Mouse (Mus musculus) lung, postnatal 14 days (tissue): ENCODE data around the gene Atxn2.

Experiments used
- DNase-seq: peaks from one replicate; pipeline ENCODE4 v3.0.0; 2021

Gene Atxn2

DNA sequence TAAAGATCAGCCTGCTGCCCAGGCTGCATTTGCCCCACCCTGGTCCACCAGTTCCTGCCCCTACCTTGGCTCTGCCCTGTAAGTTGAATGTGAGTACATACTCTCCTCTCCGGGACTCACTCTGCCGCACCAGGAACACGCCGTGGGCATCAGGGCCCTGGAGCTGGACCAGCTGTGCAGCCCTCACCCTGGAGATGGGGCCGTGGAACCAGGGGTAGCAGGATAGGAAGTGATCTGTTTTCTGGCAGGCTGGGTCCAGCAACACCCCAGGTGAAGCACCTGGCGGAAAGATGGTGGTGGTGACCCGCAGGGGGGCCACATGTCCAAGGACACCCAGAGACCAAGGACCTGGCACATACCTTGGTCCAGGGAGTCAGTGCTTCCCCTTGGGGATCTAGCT is 107.3 kb downstream of the Atxn2 start:
- no peak for DNase-seq

DNA sequence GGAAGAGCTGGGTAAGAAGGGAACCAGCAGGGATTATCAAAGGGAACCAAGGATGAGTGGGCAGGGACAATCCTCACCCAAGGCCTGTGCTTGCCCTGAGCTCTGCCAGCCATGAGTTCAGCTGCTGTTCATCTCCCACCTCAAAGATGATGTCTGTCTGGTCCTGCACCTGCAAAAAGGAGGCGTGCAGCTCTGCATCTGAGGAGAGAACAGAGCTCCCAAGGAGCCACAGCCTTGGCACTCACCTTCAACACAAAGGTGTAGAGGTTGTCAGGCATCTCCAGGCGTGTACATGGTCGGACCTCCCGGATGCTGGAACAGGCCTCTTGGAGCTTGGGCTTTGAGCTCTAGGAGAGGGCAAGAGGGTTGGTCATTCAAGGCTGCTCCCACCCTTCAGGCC is 107.7 kb downstream of the Atxn2 start:
- DNase-seq, result no peak

DNA sequence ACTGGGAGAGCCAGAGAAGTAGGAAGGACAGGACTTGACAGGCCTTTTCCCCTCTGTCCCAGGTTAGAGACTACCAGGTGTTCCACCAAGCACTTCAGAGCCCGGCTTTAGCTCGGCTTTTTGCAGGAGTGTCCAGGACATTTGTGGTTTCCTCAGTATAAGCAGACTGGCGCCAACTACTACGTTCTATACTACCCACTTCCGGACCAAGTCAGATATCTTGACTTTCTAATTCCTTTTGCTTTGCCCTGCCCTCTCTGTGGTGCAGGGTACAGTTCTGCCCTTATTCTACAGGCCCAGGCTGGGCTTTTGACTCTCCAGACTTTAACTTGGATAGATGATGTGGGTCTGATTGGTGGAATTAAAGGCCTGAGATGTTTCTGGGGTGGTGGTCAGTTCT is 108.4 kb downstream of the Atxn2 start:
- no peak for DNase-seq

DNA sequence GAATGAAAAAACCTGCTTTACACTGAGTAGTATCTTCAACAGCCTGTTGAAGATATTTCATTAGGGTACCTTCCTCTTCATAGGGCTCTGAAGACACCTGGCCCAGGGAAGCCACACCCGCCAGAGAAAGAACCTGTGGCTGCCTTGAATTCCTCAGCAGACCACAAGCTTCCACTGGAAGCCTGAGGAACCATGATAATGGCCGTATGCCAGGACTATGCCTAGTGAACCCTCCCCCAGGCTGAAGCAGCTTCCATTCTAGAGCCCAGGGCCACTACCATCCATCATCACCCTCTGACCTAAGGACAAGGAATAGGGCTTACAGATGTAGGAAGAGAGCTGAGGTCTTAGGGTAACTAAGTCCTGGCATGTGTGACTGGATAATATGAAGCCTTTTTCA is 109.0 kb downstream of the Atxn2 start:
- DNase-seq, result no peak

DNA sequence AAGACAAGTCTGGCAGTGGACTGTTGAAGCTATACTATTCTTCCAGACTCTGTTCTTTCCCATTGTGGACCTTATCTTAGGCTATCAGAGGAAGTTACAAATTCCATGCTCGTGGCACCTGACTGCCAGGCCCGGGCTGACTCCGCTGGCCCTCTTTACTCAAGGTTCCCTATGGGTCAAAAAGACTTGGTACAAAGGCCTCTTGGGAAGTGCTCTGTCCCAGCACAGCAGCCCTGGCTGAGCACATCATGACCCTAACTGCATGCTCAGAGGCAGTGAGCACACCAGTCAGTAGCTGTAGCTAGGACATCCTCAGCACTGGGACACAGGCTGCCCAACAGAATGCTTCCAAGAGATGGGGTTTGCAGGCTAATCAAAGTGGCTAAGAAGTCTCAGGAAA is 109.5 kb downstream of the Atxn2 start:
- DNase-seq, result no peak

DNA sequence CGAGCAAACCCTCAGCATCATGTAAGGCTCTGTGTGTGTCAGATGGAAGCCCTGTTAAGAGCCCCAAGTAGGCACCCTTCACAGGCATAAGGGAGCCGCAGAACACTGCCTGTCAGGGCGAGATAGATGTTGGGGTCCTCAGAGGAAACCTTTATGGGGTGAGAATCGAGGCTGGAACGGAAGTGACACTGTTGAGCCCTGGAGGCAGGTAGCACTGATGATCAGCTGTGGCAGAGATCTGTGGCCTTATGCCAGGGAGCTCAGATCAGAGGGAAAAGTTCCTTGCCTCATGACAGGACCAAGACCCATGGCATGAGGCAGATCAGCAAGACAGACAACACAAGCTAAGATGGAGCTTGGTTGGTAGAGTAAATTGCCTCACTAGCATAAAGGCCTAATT is 110.0 kb downstream of the Atxn2 start:
- DNase-seq, result no peak

DNA sequence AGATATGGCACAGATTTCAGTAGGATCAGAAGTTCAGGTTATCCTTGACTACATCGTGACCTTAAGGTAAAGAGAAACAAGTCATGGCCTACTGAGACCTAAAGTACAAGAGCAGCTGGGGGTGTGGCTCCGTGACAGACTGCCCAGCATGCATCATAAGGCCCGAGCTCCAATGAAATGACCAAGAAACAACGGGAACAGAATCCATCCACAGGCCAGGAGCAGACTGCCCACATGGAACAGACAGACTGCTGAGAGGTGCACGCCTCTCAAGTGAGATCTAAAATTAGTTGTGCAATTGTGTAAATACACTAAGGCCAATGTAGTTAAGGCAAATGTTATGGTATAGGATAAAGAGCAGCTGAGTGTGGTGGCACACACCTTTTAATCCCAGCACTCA is 110.4 kb downstream of the Atxn2 start:
- DNase-seq, result no peak

DNA sequence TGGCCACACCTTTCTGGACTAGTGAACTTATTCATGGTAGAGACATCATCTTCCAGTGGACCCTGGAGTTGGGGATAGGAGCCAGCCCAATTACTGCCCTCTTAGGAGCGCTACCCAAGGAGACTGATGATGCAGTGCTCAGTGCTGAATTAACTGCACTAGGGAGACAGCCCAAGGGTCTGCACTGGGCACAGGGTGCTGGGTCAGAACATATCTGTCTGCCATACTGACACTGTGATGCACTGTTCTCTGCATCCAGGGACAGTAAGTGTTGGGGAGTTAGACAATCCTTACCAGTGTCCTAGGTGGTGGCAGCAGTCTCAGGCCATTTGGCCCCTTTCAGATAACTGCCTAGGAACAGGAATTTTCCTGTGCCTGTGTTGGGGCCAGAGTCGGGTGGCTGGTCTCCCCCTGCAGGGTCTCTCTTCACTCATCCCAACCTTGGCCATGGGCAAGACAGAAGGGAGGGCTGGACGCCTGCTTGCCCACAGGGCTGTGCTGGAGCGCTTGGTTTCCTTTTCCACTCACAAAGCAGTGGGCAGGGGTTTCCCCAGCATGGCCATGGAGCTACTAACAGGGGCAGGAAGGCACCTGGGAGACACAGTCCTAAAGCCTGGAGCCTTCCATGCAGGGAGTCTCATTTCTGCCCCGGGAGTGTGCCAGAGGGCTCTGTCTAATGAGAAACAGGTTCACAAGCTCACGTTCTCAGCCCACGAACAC is 111.8 kb downstream of the Atxn2 start:
- DNase-seq, result no peak

DNA sequence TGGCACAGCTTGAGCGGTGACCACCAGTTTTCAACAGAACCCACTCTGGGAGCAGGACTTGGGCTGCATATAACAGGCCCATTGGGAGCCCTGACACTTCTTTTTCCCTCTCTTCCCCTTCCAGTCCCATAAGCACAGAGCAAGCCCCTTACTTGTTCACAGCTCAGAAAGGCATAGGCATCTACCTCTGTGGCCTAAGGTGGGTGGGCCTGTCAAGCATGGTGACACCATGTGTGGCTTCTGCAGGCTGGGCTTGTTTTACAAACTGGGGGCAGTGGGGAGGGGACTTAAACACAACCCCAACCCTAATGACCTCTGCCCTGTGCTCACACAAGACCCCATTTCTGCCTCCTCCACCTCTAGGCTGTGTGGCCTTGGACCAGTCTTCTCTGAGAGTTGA is 112.5 kb downstream of the Atxn2 start:
- DNase-seq, result no peak

DNA sequence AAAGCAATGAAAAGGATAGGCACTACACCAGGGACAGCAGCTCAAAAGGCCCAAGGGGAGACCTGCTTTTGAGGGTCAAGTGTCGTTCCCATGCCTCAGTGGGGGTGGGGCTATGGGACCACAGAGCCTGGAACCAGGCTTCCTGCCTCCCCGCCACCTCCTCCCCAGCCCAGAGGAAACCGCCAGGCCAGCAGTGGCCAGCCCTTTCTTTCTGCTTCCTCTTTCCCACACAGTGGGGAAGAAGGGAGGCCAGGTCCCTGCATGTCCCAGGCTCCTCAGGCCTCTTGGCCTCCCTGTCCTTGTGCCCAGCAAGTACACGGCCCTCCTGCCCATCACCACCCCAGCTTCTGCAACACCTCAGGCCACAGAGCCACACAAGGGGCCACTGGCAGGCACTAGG is 113.0 kb downstream of the Atxn2 start:
- peak; percentile 57 for DNase-seq

DNA sequence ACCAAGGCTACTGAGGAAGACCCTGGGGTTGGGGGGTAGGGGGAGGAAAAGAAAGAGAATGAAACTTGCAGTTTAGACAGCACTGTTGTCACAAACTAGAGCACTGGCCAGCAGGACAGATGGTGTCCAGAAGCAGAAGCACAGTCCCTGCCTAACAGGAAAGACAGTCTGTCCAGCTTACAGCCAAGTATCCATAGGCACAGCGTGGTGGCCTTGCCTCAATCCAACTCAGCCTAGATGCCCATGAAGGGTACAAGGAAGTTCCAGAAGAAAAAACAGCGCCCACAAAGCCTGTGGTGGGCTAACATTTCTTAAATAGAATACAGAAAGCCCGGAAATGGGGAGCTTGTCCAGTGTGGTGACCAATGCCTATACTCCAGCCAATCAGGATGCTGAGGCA is 114.5 kb downstream of the Atxn2 start:
- DNase-seq, result no peak

DNA sequence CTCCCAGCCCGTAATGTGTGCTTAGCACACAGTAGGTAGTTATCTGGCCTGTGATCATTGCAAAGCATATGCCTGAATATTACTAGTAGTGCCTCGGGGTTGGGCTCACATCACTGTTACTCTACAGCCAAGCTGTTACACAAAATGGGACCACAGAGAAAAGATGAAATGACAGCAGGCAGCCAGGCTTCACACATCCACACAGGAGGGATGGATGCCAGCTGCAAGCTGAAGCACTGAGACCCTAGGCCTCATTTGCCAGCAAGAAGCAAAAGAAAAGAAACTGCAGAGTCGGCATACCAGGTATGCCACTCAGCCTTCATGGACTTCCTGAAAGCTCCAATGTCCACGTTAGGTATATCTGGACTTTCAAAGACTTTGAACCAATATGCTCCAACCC is 116.7 kb downstream of the Atxn2 start:
- no peak for DNase-seq

DNA sequence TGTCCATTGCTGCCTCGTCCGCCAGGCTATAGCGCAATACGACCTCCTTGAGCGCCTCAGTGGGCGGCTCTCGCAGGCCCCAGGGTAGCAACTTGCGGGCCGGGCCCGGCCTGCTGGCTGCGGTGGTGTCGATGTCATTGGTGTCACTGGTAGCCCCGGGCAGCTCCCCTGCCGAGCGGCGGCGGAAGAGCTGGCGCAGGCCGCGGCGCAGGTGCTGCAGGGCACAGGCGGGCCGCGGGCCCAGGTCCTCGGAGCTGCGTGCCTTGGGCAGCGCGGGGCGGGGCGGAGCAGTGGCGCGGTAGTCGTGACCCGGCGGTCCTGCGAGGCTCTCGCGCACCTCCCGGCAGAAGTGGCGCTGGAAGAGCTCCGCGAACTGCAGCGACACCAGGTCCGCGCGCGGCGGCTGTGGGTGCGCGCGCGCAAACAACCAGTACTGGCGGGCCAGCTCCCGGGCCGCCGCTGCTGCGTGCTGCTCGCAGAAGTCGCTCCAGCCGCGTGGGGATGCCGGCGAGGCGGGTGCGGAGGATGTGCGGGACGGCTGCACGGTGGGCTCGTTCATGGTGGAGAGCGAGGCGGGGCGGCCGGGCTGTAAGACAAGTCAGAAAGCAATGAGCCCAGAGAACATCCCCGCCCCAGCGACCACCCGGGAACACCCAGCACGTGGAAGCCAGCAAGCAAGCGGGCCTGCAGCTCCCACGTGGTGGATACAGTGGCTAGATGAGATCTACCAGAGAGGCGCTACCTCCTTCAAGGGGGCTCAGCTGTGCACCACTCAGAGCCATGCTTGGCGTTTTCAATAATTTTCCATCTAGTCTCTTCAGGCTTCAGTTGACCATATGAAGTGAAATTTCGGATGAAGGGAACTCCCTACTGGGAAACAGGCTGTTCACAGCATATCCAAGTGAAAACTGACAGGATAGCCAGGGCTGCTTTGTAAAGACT is 117.6 kb downstream of the Atxn2 start:
- DNase-seq, result no peak

DNA sequence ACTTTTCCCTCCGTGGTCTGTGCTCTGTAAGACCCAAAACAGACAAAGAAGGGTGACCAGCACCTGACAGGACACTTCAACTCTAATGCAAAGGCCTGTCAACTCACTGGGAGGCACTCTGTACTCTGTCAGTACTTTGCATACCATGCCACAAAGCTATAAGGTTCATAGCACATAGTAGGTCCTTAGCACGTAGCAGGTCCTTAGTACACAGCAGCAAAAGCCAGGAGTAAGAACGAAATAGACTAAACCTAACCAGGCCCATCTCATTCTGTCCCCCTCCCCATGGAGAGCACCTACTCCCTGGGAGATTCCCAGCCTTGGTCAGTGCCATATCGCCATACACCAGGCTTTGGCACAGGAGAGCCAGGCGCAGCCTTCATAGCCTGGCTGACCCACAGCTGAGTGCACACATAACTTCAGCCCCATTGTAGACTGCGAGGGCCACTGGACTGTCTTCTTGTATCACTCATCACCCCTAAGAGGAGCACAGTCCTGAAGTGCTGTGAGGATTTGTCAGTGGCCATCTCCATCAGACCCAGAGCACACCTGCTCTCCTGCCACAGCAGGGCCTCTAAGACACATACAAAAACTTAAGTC is 120.0 kb downstream of the Atxn2 start:
- no peak for DNase-seq

DNA sequence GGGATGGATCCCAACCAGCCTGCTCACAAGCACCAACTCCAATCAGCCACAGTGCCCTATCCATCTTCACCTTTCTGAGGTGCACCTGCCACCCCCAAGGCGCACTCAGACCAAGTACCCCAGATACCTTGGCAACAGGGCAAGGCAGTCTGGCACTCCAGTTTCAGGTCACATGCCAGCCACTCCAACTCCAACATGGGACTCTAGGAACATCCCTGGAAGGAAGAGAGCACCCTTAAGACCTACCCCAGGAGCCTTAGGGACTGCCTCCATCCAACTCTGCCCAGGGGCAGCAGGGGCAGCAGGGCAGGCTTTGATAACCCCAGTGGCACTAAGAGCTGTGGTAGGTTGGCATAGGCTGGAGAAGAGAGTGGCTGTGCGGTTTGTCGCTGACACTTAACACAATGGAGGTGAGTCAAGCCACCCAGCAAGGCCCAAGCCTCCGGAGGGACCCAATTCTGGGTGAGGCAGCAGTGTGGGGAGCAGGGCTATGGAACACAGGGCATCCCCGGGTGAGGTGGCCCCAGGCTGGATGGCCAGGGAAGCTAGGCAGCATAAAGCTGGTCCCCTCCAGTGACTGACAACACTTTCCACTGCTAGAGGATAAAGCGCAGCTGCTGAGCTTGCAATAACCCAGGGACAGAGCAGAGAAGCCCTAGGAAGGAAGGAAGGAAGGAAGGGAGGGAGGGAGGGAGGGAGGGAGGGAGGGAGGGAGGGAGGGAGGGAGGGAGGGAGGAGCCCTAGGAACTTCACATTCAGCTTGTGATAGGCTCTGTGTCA is 121.4 kb downstream of the Atxn2 start:
- no peak for DNase-seq

DNA sequence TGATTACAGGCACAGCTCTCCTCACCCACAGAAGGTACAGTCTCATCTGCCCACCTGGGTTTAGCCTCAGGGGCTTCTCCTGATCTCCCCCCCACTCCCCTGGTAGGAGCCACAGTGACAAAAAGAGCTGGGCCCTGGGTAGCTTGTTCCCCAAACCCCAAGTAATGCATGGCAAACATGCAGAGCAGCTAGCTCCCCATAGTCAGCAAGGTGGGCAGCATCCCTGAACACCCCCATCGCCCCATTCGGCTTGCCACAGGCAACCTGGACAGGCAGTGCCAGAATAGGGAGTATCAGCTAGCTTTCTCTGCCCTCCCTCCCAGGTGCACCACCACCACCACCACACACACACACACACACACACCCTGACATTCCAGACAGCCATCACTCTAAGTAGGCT is 122.0 kb downstream of the Atxn2 start:
- no peak for DNase-seq

DNA sequence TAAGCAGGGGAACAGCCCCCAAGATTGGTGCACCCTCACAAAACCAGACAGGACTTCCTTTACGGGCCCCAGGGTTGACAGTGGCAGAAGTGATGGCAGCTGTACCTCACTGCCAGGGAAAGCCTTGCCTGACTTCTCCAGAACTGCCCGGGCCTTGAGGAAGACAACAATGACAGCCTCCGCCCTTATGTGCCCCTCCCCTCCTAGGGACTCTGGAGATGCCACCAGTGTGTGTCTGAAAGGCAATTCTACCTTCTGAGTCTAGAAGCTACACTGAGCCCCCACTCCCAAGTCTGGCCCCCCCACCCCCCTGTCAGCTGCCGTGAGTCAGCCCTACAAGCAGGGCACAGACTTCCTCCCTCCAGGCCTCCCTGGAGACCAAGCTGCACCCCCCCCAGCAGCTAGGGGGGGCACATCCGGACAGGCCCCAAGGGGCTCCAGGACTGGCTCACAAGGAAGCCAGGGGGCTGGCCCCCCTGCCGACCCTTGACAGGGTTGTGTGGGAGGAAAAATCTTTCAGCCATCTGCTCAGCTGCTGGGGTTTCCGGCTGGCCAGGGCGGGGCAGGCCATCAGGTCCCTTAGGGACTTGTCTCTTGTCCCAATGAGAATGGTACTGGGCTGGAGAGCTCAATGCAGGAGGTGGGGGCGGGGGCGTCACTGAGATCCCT is 122.6 kb downstream of the Atxn2 start:
- DNase-seq, result peak; percentile 69

DNA sequence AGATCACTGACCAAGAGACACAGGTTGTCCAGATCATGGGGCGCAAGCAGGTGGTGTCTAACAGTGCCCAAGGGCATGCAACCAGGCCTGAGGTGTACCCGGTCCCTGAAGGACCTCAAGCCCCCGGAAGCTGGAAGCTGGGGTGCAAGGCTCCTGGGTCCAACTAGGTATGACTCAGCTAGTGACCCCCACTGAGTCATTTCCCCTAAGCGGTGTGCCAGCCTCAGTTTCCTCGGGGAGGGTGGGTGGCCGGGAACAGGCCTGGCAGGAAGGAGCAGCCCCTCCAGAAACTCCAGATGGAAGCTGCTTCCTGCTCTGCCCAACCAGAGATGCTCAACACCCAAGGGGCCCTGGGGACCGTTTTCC is 123.1 kb downstream of the Atxn2 start:
- no peak for DNase-seq

DNA sequence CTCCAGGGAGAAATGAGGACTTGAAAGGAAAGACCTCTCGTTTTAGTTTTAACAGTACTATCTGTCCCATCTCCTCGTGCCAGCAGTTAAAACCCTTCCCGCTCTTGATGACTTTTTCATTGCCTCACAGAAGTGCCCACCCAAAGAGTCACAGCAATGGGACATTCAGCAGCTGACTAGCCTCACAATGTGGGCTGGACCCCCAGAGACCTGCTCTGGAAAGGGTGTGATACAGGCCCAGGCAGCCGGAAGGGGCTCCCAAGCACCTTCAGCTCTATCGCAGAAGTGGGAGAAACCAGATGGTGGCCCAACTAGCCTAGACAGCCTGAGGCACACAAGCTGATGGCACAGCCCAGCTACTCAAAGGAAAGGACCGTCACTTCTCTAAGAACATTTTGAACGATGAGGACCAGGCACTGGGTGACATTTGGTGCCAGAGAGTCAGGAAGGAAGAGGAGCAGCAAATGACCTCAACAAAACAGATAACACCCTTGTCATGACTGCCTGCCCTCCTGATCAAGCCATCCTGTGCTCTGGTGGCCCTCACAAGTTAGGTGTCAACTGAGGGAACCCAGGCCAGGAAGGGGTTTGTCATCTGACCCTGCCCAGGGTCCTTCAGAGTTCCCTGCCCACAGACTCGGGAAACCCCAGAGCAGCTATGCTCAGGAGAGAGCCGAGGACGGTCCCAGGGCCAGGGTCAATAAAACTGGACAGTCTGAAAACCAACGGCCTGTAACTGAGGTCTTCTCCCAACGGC is 124.0 kb downstream of the Atxn2 start:
- no peak for DNase-seq

DNA sequence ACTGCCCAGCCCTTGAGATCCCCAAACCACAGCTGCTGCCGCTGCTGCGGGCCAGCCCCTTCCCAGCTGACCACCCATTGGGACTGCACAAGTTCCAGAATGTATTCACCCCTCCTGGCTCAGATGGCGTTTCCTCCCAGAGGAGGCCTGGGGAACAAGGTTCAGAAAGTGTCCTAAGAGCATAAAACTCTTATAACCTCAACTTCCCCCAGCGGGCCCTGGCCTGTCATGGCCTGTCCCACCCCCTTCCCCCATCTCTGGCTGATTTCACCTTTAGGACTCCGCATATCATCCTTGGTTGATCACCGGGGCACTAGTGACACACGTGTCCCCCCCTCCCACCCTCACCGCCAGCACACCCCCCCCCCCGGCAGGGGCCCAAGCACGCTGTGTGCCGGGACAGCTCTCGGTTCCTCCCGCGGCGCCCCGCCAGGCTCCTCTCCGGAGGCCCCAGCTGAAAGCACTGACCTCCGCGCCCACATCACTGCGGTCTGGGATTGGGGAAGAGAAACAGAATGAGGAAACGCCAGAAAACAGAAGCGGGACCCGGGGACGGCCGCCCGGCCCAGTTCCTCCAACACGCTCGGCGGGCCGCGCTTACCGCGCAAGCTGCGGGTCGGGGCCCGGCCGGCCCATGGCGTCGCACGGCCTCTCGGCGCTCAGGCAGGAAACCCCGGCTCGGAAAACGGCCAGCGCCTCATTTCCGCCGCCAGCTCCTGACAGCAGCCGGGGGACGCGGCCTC is 125.0 kb downstream of the Atxn2 start:
- DNase-seq, result no peak
